Mouse (Mus musculus) right cerebral cortex, postnatal 25 days (tissue): ENCODE results near the gene Pip5k1c.

Experiments used
- DNase-seq: peaks from one replicate; pipeline ENCODE4 v3.0.0; 2022

The Pip5k1c gene

DNA sequence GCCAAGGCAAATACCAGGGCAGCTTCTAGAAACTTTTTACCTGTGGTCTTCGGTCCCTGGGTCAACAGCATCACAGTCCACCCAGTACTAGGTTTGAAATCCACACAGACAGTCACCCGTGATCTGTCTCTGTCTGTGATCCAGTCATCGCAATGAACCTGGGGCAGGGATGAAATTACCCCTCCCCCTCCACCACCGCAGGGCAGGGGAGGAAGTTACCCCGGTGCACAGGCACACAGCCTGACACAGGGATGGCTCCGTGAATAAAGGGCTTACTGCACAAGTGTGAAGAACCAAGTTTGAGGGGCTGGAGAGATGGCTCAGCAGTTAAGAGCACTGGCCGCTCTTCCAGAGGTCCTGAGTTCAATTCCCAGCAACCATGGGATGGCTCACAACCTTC, 11.0 kb downstream of the Pip5k1c start:
- no peak for DNase-seq

DNA sequence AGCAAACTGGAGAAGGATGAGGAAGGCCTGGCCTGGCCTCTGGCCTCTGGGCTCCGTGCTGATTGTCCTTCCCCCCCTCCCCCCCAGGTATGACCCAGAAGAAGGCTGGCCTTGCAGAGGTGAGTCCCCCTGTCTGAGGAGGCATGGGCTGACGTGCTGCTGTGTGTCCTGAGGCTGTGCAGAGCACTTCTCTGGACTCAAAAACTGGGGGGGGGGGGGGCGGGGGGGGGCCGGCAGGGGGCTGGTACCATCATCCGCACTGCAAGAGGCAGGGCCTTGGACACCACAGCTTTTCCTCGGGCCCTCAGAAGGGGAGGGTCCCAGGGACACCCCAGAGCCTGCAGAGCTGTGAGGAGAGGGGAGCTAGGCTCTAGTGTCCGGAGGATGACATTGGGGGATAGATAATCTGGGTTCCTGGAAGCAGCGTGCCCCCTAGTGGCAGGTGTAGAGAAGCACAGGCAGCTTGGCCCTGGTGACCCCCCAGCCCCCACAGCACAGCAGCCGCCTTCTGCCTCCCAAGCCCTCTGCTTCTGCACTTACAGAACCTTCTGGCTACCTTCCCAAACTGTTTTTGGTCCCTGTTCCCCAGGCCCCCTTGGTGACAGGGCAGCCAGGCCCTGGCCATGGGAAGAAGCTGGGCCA, 12.0 kb downstream of the Pip5k1c start:
- no peak for DNase-seq

DNA sequence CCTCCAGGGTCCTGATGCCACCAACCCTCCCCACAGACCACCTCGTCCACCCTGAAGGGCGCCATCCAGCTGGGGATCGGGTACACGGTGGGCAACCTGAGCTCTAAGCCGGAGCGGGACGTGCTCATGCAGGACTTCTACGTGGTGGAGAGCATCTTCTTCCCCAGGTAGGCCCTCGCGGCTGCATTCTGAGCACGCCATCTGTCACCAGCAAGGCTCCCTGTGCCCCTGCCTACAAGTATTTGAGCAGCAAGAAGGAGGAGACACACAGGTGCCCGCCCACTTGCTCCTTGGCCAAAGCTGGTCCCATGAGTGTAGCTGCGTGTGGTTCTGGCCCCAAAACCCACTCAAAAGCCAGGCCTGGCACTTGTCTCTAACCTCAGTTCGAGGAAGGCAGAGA, 12.9 kb downstream of the Pip5k1c start:
- DNase-seq, result no peak

DNA sequence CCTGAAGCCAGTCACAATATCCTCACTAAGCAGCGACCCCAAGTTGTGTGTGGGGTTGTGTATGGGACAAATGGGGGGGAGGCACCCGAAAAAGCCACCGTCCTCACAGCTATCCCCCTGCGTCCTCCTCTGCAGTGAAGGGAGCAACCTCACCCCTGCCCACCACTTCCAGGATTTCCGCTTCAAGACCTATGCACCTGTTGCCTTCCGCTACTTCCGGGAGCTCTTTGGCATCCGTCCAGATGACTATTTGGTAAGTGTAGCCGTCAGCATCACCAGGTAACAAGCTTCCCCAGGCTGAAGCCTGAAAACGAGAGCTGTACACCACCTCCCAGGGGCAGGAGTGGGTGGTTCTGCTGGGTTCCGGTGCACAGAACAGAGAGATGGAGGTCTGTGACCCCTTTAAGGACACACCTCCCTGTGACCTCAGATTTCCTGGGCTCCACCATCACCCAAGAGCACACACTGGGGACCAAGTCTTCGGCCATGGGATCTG, 13.5 kb downstream of the Pip5k1c start:
- DNase-seq, result no peak

DNA sequence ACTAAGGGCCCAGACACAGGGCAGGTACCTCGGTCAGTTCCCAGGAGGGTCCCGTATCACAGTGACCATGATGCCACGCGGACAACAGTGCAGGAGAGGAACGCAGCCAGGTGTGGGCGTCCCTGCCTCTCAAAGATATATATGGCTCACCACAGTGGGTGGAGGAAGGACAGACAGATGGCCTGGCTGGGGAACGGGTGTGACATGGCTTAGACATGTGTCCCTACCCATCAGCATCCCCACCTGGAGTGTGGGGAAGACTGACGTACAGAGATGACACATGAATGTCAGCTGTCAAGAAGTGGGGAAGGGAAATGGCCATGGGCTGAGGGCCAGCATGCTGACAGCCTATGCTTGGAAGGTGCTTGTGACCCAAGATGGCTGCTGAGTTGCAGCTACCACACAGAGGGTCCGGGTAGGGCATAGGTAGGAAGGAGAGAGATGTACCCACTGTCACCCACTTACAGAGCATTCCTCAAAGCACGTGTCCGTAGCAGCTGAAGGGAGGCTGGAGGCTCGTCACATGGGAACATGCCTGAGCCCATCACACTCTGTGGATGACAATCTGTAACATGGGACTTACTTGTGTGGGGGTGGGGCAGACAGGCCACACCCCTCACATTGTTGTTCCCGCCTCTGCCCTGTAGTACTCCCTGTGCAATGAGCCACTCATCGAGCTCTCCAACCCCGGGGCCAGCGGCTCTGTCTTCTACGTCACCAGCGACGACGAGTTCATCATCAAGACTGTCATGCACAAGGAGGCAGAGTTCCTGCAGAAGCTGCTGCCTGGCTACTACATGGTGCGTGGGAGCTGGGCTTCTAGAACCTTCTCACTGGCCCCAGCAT, 14.3 kb downstream of the Pip5k1c start:
- DNase-seq, result no peak

DNA sequence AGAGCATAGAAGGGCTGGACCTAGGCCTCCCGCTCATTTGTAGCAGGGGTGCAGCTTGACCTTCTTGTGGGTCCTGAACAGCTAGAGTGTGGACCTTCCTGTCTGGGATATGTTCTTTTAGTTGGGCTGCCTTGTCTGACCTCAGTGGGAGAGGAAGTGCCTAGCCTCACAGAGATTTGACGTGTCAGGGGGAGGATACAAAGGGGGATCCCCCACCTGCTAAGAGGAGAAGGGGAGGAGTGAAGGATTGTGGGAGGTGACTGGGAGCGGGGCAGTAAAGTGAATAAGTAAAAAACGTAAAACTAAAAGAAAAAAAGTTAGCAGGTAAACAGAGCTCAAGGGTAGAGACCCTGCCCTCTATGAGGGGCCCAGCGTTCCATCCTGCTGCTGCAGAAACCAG, 16.8 kb downstream of the Pip5k1c start:
- no peak for DNase-seq

DNA sequence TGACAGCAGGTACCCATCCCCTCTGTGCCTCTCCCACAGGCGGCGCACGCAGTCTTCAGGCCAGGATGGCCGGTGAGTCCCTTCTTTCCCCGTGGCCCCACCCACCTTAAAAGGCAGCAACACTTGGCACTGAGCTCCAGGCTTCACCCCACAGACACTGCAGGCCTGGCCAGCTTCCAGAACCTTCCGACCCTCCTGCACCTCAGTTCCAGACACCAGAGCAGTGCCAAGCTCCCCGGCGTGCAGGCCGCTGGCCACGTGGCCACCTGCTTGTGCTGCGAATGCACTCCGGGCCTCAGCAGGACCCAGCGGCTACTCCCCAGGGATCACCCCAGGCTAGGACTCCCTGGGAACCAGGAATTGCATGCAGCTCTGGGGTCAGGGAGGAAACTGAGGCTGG, 20.8 kb downstream of the Pip5k1c start:
- no peak for DNase-seq

DNA sequence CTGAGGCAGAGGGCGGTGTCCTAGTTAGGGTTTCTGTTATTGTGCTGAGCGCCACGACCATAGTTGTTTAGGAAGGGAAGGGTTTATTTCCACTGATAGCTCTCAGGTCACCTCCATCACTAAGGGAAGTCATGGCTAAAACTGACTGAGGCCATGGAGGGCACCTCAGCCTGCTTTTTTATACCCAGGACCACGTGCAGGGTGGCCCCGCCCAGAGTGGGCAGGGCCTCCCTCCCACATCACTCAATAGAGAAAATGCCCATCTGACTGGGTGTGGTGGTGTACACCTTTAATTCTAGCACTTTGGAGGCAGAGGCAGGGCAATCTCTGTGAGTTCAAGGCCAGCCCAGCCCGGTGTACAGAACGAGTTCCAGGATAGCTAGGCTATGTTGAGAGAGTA, 21.4 kb downstream of the Pip5k1c start:
- no peak for DNase-seq

DNA sequence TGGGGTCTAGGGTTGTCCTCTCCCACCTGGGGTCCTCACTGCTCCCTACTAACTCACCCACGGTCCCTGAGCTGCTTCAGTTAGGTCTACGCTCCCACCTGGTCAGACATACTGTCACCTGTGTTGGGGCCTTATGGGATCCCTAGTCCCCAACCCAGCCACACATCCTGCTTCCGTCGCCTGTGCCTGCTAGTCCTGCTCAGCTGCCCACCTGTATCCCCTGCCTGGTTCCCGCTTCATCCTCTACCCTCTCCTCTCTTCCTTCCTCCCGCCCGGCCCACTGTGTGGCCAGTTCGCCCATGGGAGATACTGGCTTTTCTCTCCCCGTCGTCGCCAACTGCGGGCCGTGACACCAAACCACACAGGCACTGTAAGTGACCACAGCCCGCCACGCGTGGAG, 22.8 kb downstream of the Pip5k1c start:
- no peak for DNase-seq

DNA sequence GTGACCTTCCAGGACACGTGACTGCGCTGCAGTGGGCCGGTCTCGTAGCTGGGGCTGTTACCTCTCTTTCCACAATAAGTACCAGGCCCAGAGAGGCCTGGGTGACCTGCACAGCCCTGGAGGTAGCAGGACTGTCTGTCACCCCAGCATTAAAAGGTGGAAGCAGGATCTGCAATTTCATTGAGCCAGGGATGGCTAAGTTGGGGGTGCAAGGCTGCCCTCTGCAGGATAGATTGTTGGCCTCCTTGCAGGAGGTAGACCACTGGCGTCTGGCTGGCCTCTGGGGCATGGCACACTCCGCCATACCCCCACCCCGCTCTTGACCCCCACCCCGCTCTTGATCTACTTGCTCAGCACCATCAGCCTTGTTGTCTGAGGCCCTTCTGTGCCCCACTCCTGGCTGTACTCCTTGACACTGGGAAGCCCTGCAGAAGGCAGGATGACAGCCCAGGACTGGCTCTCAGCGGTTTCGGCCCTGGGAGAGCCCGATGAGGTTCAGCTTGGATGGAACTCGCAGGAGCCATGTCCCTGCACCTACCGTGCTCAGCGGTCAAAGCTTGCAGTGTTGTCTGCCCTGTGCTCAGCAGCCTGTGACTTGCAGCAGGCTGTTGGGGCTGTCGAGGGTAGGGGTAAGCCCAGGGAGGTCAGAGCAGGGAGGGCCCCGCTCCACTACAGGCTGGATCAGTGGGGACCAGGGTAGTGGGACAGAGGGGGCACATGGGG, 23.7 kb downstream of the Pip5k1c start:
- DNase-seq, result no peak

DNA sequence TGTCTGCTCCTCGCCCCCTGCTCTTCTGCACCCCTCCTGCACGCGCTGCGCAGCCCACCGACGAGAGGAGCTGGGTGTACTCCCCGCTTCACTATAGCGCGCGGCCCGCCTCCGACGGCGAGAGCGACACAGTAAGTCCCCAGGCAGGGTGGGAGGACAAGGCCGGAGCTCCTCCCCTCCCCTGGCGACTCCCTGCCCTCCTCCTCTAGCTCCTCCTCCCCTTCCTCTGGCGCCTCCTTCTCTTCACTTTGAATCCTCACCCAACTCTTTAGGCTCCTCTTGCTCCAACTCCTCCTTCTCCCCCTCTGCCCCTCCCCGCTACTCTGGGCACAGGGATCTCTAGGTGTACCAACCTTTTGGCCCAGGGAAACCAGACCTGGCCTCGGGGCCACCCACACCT, 24.5 kb downstream of the Pip5k1c start:
- DNase-seq, result no peak

DNA sequence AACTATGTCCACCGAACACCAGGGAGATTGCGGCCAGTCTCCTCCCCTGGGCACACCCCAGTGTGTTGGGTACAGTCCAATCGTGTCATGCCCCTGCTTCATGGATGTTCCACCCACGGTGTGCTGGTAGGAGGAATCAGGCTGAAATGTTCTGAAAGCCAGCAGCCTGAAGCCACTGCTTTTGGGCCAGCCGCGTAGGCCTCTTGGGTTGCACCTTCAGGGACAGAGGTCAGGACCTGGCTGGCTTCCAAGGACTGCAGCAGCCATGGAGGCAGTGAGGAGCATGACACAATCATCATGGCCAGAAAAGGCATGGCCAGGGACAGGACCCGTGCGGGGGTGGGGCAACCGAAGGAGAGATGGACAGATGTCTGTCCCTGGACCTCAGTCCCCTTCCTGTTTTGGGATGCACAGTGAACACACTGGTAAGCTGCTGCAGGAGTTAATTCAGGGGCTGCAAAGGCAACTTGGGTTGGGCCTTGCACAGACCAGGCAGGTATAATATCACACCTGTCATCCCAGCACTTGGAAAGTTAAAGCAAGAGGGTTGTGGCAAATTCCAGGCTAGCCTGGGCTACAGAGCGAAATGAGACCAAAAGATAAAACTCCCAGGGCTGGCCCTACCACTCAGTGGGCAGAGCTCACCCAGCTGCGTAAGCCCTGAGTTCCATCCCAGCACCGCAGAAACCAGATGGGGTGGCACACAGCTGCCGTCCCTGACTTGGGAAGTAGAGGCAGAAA, 26.0 kb downstream of the Pip5k1c start:
- DNase-seq, result no peak

DNA sequence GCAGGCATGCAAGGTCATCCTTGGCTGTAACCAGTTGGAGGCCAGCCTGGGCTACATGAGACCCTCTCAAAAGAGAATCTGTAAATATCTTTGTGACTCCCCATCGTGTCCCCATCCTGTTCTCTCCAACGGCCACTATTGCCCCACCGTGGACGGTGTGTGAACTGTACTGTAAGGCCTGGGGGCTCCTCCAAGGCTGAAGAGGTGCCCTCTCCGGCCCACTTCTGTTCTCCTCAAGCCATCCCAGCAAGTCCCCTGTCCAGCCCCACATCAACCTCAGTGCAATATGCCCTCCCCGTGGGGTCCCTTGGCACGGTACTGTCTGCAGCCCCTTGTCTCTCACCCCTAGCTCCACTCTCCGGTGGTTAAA, 26.6 kb downstream of the Pip5k1c start:
- no peak for DNase-seq

DNA sequence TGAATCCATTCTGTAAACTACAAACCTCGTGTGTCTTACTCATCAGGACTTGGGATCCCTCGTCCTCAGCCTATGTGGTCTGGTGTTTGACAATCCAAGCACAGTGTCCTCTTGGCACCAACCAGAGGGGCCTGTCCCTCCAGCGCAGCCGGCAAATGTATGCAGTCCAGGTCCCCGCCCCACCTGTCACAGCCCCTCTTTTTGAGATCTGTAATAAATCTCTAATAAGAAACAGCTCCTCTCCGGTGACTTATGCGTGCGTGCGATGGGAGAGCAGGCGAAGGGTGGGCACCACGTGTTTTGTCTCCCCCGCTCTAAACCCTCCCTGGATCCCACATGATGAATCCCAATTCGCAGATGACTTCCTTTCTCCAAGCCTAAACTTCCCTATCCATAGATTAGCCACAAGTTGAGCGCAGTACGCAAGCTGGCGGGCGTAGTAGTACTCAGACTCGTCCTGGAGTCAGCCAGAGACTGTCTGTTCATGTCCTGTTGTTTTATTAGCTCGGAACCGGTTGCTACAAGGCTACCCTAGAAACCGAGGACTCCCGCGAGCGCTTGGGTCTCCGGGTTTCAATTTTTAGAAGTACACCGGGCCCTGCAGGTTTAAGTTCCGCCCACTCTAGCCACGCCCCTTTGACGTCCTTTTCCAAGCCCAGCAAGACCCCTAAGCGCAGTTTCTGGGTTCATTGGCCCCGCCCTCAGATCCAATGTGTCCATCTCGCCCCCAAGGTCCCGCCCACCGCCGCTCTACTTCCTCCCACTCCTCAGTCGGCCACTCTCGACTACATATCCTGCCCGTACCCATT, 27.2 kb downstream of the Pip5k1c start:
- DNase-seq, result no peak

DNA sequence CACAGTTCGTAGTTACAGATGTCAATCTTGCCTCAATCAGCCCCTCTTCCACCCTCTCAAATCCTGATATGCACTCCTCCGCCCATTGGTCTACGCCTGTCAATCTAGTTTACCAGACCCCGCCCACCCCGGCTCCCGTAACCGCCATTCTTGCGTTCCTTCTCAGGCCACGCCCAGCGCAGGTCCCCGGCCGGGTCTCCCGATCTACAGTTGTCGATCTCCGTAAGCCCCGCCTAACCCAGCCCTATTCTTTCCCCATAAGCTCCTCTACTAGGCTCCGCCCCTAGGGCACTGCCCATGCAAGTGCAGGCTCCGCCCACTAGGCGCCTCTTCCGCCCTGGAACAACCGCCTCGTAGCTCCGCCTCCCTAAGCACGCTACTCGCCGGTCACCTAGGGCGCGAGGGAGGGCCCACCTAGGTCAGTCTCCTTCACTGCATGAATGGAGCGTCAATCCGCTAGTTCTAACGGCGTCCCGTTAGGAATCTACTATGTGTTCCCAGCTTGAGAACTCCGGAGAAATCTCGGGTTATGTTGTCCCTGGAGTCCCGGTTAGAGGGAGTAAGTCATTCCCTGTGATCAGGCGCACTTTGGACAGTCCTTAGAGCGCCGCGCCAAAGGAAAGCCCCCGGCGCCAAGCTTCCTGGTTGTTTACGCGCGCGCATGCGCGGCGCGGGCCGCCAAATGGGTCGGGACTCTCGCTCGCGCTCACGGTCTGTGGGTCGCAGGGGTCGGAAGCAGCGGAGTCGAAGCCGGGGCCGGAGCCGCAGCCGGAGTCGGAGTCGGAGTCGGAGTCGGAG, 28.0 kb downstream of the Pip5k1c start, which contains the start of gene Cactin:
TSS of gene Cactin (plus strand) at position 554 of the 798 bp plus-strand sequence.
- peak; percentile 99 for DNase-seq

DNA sequence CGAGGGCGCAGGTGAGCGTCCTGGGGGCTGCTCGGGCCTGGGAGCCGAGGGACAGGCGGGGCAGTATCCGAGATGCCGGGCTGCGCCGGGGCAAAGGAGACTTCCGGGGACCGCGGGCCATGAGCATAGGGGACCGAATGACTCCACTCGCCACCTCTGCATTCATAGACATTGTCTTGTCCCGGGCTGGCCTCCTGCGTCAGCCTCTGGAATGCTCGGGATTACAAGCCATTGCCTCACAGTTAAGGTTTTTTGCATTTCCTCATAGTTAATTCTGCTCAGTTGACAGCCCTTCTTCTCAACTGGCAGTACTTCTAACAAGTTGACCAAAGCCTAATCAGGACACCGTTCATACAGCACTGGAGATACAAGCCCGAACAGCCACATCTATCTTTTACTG, 28.7 kb downstream of the Pip5k1c start:
- DNase-seq, result no peak

DNA sequence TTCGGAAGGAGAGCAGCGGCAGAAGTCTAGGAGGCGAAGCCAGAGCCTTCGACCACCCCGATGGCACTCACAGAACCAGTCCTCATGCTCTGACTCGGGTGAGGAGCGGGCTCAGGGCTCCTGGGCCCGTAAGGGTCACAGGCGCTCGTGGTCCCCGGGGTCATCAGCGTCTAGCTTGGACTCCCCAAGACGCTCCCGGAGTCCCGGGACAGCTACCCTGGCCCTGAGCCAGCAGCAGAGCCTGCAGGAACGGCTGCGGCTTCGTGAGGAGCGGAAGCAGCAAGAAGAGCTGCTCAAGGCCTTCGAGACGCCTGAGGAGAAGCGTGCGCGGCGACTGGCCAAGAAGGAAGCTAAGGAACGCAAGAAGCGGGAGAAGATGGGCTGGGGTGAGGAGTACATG, 29.7 kb downstream of the Pip5k1c start:
- DNase-seq, result no peak

DNA sequence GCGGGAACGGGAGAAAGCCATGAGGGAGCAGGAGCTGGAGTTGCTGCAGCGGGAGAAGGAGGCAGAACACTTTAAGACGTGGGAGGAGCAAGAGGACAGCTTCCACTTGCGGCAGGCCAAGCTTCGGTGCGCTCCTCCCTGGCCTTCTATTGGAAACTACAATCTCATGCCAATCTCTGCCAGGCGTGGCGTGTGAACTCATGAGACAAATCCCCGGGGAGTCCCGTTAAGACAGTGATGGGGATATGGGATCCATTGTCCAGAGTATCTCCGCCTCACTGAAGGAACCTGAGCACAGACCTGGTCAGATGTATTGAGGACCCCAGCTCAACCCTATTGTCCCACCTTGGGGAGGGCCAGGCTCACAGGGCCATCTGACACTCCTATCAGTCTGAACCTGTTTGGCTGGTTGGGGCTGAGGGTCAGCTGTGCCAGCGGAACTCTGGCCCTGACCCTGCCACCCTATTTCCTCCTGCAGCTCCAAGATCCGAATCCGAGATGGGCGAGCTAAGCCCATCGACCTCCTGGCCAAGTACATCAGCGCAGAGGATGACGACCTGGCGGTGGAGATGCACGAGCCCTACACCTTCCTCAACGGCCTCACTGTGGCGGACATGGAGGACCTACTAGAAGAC, 30.5 kb downstream of the Pip5k1c start:
- DNase-seq, result no peak

DNA sequence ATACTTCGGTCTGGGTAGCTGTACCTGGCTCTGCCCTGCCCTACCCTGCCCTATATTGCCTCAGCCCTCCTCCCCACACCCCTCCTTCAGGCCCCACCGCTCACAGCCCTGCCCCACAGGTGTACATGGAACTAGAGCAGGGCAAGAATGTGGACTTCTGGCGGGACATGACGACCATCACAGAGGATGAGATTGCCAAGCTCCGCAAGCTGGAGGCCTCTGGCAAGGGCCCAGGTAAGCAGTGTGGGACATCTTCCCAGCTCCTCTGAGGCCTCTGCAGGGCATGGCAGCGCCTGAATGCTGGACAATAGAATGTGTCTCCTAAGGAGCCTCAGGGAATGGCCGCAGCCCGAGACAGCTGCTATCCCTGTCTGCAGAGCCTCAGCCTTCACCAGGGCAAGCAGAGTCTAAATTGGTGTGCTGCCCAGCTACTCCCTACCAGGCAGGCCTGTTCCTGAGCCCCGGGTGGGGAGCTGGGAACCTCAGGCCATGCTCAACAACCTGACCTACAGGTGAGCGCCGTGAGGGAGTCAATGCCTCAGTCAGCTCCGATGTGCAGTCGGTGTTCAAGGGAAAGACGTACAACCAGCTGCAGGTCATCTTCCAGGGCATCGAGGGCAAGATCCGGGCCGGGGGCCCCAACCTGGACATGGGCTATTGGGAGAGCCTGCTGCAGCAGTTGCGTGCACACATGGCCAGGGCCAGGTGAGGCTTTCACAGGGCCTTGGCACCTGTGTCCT, 31.2 kb downstream of the Pip5k1c start:
- DNase-seq, result no peak

DNA sequence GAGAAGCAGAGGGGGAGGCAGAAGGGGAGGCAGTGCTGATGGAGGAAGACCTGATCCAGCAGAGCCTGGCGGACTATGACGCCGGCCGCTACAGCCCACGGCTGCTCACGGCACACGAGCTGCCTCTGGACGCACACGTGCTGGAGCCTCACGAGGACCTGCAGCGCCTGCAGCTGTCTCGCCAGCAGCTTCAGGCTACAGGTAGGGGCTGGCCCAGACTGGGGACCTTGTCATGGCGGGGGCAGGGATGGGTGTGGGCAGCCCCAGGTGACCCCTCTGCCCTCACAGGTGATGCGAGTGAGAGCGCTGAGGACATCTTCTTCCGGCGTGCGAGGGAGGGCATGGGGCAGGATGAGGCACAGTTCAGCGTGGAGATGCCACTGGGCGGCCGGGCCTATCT, 32.4 kb downstream of the Pip5k1c start:
- DNase-seq, result no peak
